Mouse (Mus musculus): Measurements from ENCODE around the gene Coro2b.
"Not testable (repeated sequence)": the region's sequence is repeated elsewhere in the genome, so short reads cannot be mapped to it uniquely, and the experiment has no call there.

Coro2b gene

DNA sequence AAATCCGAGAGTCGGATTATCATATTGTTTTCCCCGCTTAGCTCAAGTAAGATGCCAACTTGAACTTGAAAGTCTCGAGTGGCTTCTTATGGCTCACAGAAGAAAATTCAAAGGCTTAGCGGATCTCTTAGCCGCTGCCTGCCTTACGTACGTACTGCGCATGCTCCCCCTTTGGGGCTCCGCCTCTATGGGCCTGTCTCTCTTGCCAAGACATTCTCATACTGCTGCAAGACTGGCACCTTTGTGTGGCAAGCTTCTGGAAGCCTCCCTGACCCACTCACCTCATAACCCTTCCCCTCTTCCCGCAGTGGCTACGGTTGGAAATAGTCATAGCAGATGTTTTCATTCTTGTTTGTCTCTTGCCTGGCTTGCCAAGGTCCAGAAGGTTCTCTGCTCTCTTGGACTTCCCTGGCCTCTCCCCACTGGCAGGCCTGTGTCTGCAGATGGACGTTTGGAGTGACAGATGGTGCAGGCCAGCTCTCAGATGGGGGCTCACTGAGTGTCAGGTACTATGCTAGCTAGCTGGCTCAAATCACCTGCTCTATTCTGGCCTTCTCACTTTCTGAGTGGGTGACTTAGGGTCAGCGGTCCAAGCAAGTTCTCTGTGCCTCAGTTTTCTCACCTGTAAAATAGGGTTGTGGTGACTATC lies 65.2 kb downstream of the Coro2b start:
- no peak for DNase-seq (ENCODE audit: low read depth)

- no peak for DNase-seq (ENCODE audit: low read depth)
These were observed 65.8 kb downstream of the Coro2b start for GRCm38 (mm10) chr9:62471041-62471440.

- peak; percentile 82 for DNase-seq (ENCODE audit: low read depth)
These were observed 66.4 kb downstream of the Coro2b start for GRCm38 (mm10) chr9:62470398-62470797.

DNA sequence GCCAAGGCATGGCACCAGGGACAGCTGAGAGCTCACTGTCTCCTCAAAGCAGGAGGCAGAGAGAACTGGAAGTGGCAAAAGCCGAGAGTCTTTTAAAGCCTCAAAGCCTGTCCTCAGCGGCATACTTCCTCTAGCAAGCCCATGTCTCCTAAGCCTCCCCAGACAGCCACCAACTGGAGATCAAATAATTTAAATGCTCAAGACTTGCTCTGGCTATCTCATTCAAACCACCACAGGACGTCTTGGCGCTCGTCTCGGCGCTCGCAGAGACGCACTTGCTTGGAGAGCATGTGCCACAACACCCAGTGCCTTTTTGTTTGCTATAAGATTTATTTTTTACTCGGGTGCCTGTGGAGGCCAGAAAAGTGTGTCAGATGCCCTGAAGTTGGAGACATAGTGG lies 67.1 kb downstream of the Coro2b start:
- no peak for DNase-seq (ENCODE audit: low read depth)

DNA sequence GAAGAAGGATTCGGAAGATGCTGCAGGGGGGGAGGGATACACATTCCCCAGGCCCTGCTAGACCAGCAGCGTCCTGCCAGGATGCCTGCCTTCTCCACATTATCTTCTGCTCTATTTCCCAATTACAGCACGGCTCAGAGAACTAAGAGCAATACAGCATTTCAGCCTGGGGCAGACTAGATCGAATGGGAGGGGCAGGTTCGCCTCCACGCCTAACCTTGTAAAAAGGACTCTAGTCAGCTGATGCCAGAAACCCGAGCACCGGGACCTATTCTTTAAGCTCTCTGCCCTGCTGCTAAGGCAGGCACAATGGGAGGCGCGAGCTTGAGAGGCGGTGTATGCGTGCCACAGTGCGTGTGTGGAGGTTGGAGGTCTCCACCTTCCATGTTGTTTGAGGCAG lies 67.7 kb downstream of the Coro2b start:
- DNase-seq (ENCODE audit: low read depth): no peak

DNA sequence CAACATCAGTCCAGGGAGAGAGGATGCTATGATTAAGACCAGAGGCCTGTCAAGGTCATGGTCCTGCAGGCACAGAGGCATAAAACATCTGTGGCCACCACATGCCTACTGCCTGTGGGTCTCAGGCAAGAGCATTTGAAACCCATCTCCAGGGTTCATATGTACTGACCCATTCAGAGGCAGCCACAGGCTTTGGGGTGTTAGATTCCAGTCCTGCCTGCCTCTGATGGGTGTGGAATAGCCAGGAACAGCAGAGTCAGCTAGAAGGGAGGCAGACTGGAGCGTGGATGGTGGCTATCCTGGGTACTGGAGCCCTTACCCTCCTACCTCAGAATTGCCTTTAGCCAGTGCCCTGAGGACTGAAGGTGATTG lies 69.4 kb downstream of the Coro2b start:
- DNase-seq (ENCODE audit: low read depth): no peak

- DNase-seq (ENCODE audit: low read depth): no peak
These were observed 70.0 kb downstream of the Coro2b start for GRCm38 (mm10) chr9:62466742-62467412.

DNA sequence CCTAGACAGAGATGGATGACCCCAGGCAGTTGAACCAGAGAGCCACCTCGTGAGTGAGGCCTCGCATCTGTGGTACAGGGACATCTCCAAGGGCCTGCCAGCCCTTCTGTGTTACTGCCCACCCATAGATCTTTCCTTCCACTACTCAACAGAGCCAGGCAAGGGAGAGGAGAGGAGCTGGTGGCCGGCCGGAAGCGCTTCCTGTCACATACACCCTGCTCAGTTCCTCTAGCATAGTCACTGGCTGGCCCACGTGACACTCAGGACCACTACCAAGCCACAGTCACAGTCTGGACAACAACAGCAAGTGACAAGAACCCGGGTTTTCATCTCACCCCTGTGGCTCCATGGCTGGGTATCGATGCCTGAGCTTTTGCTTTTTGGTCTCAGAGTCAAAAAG lies 70.8 kb downstream of the Coro2b start:
- DNase-seq (ENCODE audit: low read depth): no peak

DNA sequence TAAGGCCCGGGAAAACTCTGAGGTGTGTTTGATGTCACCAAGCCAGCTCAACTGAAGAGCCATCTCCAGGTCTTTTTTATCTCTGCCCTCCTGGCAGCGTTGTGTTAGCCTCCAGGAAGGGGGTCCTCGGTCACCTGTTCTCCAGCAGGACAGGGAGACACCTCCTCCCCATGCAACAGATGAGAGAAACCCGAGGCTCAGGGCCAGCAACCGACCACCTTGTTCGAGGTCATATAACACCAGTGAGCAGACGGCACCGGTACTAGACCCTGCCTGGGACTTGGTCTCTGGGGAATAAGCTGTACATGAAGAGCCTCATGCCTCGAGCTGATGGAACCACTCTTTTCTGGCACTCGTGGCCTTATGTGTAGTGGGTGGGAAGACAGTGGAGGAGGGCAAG lies 72.1 kb downstream of the Coro2b start:
- no peak for DNase-seq (ENCODE audit: low read depth)

DNA sequence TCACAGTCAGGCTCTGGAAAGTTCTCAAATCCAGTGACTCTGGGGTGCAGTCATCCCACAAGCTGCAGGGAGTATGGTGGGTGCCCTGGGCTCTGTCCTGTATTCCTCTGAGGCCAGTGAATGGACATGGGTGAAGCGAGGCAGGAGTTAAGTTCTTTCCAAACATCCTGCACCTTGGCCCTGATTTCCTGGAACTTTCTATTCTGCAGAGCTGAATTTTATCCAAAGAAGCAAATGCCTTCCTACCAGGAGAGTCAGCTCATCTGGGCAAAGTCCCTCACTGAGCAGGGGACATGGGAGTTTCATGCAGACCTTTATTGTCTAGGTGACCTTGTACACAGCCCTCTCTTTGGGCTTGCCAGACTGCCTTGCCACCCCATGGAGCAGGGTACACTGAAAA lies 75.1 kb downstream of the Coro2b start:
- no peak for DNase-seq (ENCODE audit: low read depth)

DNA sequence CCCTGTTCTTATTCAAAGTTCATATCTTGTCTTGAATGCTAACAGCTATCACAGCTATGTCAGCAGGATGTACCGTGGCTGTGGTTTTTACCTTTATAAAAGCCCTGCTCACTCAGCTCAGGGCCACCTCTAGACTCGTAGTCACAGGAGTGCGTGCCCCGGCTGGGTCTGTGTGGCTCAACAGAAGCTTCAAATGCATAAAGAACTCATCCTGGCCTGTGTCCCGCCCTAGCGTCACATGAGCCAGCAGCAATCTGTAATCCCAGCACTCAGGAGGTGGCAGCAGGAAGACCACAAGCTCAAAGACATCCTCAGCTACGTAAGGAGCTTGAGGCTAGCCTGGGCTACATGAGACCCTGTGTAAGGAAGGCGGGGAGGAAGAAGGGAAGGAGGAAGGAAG lies 75.7 kb downstream of the Coro2b start:
- DNase-seq (ENCODE audit: low read depth): no peak

DNA sequence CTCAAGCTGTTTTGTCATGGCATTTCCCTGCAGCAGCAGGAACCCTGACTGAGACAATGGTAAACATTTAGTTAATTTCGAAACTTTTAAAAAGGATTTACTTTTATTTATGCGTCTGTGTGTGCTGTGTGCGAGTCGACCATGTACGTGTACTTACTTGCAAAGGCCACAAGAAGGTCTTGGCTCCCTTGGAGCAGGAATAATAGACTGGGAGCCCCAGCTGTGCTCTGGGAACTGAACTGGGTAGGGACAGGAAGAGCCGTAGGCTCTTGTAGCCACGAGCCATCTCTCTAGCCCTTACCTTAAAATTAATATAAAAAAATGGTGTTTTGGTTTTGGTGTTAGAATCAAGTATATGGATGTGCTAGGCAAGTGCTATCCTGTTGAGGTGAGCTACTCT lies 76.8 kb downstream of the Coro2b start:
- DNase-seq (ENCODE audit: low read depth): no peak

DNA sequence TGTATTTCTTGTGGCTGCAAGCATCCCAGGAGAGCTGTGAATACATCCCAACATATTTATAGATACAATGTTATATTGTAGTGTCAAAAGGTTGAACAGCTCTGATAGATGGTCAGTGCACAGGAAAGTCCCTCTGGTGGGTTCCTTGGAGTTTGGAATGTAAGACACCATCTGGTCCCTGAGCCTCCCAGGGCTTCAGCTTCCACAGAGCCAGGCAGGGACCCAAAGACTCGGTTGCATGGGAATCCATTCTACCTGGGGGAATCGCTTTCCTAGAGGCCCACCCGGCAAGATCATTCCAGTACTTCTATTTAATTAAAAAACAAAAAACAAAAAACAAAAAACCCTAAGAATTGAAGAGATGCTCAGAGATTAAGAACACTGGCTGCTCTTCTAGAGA lies 78.4 kb downstream of the Coro2b start:
- DNase-seq (ENCODE audit: low read depth): no peak

GRCm38 (mm10) chr9:62456015-62456414 lies 80.8 kb downstream of the Coro2b start:
- DNase-seq (ENCODE audit: low read depth): no peak

- peak; percentile 25 for DNase-seq (ENCODE audit: low read depth)
These were observed 81.5 kb downstream of the Coro2b start for GRCm38 (mm10) chr9:62455210-62455969.

DNA sequence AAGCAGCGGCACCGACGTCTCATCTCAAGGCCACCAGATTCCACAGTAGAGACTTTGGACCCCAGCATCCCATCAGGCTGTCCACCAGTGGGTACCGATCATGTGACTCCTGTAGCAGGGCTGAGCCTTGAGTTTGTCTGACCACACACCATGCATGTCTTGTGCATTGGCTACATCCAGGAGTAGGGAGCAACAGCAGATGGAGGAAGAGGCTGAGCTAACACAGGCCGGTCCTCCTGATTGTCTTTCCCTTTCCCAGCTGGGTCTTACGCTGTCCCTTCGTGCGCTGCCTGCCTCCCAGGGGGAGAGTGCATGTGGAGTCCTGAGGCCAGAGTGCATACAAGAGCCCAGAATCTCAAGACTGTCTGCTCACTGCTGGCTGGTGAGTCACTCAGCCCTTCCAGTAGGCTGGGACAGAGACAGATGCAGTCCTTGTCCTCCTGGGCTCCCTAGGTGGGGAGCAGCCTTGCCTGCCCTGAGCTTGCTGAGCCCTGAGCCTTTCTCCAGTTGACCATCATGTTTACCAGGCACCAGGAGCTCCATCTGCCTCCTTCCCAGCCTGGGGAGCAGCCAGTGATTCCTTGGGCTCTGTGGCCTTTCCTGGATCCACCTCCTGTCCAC lies 84.4 kb downstream of the Coro2b start:
- no peak for DNase-seq (ENCODE audit: low read depth)

DNA sequence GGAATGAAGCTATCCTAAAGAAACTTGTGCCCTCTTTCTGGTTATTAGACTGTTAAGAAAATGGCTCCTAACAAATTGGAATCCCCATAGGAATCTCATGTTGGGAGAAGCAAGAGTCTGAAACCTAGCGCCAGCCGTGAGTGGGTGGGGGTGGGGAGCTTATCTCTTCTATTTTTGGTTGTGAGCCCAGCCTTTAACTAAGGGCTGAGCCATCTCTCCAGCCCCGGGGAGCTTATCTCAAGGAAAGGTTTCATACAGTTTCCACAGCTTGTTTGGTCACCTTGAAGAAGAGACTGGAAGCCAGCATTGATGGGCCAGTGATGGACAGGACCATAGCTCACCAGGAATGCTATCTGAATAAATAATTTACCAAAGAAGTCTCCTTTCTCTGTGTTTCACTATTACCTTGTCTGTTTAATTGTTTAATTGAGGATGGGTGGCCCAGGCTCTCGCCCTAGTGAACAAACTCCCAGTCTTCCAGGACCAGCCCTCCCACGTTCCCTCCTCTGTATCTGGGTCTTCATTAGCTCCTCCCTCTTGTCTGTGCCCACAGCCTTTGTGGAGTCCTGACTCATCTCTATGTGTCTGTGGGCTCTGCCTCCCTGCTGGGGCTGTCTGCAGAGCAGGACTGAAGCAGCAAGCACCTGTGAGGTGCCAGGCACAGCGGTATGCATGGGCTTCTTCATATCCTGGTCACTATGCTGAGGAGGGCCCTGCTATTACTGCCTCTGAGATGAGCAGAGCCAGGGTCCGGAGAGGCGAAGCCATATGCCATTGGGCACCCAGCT lies 85.1 kb downstream of the Coro2b start:
- no peak for DNase-seq (ENCODE audit: low read depth)

DNA sequence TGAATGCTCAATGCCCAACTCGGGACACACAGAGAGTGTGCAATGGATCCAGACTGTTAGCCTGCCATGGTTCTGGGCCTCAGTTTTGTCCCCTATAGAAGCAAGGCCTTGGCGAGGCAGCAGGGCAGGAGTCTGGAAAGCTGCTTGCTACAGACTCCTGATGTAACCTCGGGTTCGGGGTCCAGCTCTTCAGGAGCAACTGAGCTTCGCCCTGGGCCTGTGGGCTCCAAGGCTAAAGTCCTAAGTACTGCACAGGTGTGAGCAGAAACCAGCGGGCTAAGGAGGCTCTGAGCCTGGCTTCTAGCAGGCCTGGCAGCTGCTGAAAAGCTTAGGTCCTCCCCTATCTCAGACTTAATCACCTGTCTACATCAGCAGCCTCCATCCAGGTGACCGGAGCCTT lies 86.0 kb downstream of the Coro2b start:
- no peak for DNase-seq (ENCODE audit: low read depth)

GRCm38 (mm10) chr9:62450355-62450754 lies 86.5 kb downstream of the Coro2b start:
- DNase-seq (ENCODE audit: low read depth): no peak

- DNase-seq (ENCODE audit: low read depth): not testable (repeated sequence)
These were observed 89.5 kb downstream of the Coro2b start for GRCm38 (mm10) chr9:62447337-62447736.

GRCm38 (mm10) chr9:62438755-62439101 lies 98.1 kb downstream of the Coro2b start:
- DNase-seq (ENCODE audit: low read depth): no peak

DNA sequence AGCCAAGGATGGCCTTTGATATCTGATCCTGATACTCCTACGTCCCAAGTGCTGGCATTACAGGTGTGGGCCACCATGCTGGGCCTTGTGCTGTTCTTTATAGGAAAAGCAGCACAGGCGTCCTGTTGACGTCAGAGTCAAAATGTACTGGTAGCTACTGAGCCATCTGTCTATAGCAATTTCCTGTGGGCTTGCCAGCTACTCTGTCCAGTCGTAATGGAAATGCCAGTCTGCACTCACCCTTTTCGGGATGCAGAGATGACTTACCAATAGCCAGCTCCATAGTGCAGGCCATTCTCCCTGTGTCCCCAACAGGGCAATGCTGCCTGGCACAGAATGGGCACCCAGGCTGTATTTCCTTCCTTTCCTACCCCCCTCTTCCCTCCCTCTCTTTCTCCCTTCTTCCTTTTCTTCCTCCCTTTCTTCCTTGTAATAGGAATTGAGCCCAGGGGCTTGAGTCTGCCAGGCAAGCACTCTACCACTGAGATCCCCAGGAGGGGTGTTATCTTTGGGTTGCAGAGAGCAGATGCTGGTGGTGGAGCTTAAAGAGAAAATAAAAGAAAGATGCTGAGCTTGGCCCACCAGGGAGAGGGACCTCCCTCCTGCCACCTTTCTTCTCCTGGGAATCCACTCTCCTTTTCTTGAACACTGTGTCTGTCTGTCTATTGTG lies 98.6 kb downstream of the Coro2b start:
- DNase-seq (ENCODE audit: low read depth): no peak

Measured in naive thymus-derived CD4-positive, alpha-beta T cell, adult 2 months (primary cell).